Mouse (Mus musculus): Measurements from ENCODE around the gene Hectd4.
"Not testable (repeated sequence)": the region's sequence is repeated elsewhere in the genome, so short reads cannot be mapped to it uniquely, and the experiment has no call there.

Hectd4 gene

GRCm38 (mm10) chr5:121284816-121285215 lies 64.8 kb downstream of the Hectd4 start:
- DNase-seq (ENCODE audit: low spot score in 2 of 2): no peak

DNA sequence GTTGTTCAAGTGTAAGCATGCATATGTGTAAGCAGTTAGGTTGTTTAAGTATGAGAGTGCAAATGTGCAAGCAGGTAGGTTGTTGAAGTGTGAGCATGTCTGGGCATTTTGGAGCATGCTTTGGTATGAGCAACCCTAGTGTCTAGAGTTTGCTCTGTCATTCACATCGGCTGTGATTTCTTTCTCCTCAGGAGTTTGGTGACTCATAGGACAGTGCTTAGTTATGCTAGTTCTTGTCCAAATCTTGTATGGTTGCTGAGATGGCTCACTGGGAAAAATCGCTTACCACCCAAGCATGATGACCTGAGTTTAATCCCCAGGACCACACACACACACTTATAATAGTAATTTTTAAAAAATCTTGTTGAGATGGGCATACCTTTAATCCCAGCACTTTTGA lies 67.2 kb downstream of the Hectd4 start:
- DNase-seq (ENCODE audit: low spot score in 2 of 2): no peak

GRCm38 (mm10) chr5:121290289-121290688 lies 70.3 kb downstream of the Hectd4 start:
- no peak for DNase-seq (ENCODE audit: low spot score in 2 of 2)

- no peak for DNase-seq (ENCODE audit: low spot score in 2 of 2)
Observed at GRCm38 (mm10) chr5:121292309-121293165, 72.5 kb downstream of the Hectd4 start.

DNA sequence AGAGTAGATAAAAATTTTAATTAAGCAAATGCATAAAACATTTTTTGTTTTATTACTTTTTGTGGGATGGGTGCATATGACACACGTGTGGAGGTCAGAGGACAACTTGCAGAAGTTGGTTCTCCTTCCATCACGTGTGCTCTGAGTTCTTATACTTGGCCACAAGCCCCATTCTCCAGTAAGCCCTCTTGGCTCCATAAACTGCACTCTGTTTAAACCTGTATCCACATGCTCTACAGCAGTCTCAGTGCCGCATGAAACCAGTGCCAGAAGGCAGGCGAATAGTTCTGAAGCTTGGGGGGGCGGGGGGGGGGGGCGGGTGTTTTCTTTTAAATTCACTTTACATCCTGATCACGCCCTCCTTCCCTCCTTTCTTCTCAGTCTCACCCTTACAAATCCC lies 85.0 kb downstream of the Hectd4 start:
- no peak for DNase-seq (ENCODE audit: low spot score in 2 of 2)

- no peak for DNase-seq (ENCODE audit: low spot score in 2 of 2)
Observed at GRCm38 (mm10) chr5:121307620-121308019, 87.6 kb downstream of the Hectd4 start.

- no peak for DNase-seq (ENCODE audit: low spot score in 2 of 2)
Observed at GRCm38 (mm10) chr5:121311576-121311975, 91.6 kb downstream of the Hectd4 start.

GRCm38 (mm10) chr5:121313764-121314474 lies 93.9 kb downstream of the Hectd4 start:
- DNase-seq (ENCODE audit: low spot score in 2 of 2): no peak

- DNase-seq (ENCODE audit: low spot score in 2 of 2): no peak
Observed at GRCm38 (mm10) chr5:121326079-121326805, 106.2 kb downstream of the Hectd4 start.

DNA sequence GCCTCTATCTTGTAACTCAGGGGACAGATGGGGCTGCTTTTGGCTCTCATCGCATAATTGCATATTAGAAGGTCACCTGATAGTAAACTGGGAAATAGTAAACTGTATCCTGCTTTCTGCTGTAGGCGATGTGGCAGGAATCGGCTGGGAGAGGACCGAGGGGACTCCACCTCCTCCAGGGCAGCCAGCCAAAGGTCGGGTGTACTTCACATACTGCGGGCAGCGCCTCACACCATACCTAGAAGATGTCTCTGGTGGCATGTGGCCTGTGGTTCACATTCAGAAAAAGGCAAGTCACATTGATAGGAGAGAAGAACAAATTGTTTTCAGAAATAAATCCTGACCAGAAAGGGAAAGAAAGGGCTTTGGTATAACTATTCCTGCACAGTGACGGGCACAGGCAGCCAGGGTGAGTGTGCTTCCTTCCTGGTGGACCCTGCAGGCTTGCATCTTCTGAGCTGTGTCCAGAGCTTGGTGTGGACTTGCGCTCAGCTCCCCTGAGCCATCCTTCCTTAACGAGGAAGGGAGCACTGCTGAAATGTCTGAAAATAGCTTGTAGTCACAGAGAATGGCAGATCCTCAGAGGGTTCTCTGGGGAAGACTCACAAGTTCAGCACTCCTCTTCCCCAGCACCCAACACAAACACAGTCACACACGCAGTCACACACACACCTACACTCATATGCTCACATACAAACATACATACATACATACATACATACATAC lies 109.5 kb downstream of the Hectd4 start:
- no peak for DNase-seq (ENCODE audit: low spot score in 2 of 2)

GRCm38 (mm10) chr5:121330154-121330816 lies 110.3 kb downstream of the Hectd4 start:
- DNase-seq (ENCODE audit: low spot score in 2 of 2): not testable (repeated sequence)

DNA sequence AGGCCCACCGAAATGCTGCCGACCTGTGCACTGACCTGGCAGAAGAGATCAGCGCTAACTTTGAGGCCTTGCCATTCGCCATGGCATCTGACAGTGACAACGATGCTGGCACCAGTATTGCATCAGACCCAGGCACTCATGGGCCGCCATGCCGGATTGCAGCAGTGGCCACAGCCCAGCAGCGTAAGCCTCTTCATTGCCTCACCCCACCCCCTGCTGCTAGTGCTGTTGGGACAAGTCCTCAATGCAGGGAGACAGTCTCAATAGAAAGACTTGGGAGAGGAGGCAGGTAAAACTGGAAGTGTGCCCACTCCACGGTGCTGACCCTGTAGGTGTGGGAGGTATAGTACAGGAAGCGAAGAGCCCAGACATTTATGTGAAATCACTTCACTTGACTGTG lies 111.7 kb downstream of the Hectd4 start:
- no peak for DNase-seq (ENCODE audit: low spot score in 2 of 2)

- no peak for DNase-seq (ENCODE audit: low spot score in 2 of 2)
Observed at GRCm38 (mm10) chr5:121333976-121334375, 114.0 kb downstream of the Hectd4 start.

DNA sequence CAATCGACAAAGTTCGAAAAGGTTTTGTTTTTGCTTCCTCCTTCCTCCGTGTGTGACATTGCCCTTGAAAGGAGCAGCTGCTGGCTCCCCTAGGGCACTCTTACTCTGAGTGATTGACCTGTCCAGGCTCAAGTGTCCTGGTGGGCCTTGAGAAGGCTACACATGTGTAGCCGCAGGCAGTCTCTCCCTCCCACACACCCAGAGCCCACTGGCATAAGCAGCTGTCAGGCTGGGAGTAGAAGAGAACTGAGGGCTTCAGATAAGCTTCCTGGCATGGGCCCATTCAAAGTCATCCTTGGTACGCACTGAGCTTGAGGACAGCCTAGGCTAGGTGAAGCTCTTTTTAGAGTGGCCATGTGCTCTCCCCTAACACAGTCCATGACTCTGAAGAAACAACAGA lies 114.4 kb downstream of the Hectd4 start:
- no peak for DNase-seq (ENCODE audit: low spot score in 2 of 2)

- no peak for DNase-seq (ENCODE audit: low spot score in 2 of 2)
Observed at GRCm38 (mm10) chr5:121335426-121335825, 115.4 kb downstream of the Hectd4 start.

- DNase-seq (ENCODE audit: low spot score in 2 of 2): no peak
Observed at GRCm38 (mm10) chr5:121336009-121336408, 116.0 kb downstream of the Hectd4 start.

- no peak for DNase-seq (ENCODE audit: low spot score in 2 of 2)
Observed at GRCm38 (mm10) chr5:121336776-121337175, 116.8 kb downstream of the Hectd4 start.

DNA sequence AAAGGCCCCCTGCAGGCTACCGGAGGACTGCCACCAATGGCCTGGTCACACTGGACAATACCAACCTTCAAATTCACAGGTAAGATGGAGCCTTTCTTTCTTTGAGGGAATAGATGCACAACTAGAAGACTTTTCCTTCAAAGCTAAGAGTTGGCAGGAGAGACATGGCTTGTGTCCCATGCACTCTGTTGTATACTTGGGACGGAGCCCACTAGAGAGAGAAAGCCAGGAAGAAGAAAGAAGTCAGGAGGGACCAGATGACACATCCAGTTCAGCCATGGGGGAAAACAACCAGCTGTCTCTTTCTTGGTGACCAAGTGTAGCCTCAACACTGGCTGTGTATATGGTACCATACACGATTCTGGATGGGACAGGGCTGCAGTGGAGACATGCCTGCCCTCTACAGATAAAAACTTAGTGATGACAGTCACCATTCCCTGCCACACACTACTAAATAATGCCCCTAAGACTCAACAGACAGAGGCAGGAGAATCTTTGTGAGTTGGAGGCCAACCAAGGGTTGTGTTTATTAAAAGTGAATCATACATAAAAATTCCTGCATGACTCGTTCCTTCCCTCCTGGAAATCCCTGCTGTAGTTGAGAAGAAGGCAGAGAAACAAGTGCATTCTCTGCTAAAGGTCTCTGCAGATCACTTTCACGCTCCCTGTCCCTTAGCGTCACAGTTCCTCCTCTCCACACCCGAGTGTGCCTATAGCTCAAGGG lies 119.7 kb downstream of the Hectd4 start:
- DNase-seq (ENCODE audit: low spot score in 2 of 2): no peak

DNA sequence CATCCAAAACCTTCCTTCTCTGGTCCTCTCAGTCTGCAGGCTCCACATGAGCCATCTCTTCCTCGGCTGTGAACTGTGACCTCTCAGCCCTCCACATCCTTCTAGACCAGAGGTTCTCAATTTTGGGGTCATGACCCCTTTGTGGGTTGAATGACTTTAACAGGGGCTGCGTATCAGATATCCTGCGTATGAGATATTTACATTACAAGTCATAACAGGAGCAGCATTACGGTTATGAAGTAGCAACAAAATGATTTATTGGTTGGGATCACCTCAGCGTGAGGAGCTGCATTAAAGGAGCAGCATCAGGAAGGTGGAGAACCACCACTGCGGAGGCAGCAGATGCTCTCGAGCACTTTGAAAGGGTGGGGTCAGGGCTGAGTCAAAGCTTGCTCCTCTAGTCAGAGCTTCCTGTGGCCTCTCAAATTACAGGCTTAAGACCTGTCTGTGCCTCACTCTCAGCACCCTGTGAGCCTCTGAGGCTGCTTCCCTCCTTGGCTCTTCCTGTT lies 121.0 kb downstream of the Hectd4 start:
- DNase-seq (ENCODE audit: low spot score in 2 of 2): no peak

- no peak for DNase-seq (ENCODE audit: low spot score in 2 of 2)
Observed at GRCm38 (mm10) chr5:121342490-121342889, 122.5 kb downstream of the Hectd4 start.

All from urinary bladder, postnatal 4 days (tissue).